Mouse (Mus musculus) activated CD4-positive, CD25-positive, alpha-beta regulatory T cell, adult 4 months (primary cell): ENCODE results near the gene Kcnk2. TPM values are rescaled to one million over a fixed set of nuclear protein-coding genes. Genes with fewer than 3 reads are reported as not detected.

ENCODE experiments used
- ATAC-seq: one replicate; pipeline ENCODE4 v1.8.0; 2017
- polyA plus RNA-seq, 2 experiments: library from polyadenylated mRNA; unstranded; fragments of 100-300 nt; shearing (Covaris generic); gene quantifications; one replicate each; pipeline ENCODE4 v1.2.1; 2017

The Kcnk2 gene
- polyA plus RNA-seq, 2 experiments from 2014 or later: 0.52 TPM; not detected in 1

DNA sequence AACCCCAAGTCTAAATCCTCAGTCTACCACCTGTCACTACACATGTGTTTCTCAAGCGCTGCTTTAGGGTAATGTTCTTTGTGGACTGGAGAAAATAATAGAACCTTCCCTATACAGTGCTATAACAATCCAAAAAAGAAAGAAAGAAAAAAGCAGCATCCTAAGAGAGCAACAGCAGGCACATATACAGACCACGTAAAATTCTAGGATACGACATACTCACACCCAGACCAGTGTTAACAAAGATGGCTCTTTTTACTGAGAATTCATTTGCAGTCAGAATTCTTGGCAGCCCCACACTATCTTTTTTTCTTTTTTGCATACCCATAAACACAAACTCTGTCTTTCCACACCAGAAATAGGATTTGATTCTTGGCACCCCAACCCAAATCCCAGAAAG lies 187.6 kb downstream of the Kcnk2 start:
- ATAC-seq: no peak

- no peak for ATAC-seq
These were observed 192.4 kb downstream of the Kcnk2 start for GRCm38 (mm10) chr1:189209715-189210108.

- no peak for ATAC-seq
These were observed 192.9 kb downstream of the Kcnk2 start for GRCm38 (mm10) chr1:189209029-189209714.

DNA sequence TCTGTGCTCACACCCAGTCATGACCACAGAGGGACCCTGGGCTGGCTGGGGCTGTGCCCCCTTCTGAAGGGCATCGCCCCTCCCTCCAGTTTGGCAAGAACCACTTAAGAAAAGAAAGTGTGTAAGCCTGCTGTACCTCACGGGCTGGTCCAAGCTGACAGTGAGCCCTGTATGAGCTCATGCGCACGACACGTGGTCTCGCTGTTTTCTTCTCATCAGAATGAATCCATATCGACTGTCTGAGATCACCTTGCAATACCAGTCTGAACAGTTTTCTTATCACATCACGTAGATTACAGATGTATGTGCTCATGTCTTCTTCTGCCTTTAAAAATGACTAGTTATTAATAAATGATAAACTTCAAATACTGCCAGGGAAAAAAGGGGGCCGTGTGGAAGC lies 193.5 kb downstream of the Kcnk2 start:
- no peak for ATAC-seq

DNA sequence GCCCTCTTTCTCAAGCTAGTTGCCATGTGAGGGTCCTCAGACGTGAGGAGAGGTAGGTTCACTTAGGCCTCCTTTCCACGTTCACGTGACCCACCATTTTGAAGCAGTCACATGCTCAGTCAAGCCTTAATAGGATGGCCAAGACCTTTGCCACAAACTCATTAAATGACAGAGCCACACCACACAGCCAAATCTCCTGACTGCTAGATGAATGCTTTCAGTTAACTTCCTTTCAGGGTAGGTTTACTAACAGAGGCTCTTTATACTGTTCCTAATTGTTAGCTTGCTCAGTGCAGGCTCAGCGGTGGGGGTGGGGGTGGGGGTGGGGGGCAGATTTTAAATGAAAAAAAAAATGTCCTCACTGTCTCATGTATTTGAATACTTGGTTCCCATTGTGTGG lies 206.3 kb downstream of the Kcnk2 start:
- ATAC-seq: no peak

DNA sequence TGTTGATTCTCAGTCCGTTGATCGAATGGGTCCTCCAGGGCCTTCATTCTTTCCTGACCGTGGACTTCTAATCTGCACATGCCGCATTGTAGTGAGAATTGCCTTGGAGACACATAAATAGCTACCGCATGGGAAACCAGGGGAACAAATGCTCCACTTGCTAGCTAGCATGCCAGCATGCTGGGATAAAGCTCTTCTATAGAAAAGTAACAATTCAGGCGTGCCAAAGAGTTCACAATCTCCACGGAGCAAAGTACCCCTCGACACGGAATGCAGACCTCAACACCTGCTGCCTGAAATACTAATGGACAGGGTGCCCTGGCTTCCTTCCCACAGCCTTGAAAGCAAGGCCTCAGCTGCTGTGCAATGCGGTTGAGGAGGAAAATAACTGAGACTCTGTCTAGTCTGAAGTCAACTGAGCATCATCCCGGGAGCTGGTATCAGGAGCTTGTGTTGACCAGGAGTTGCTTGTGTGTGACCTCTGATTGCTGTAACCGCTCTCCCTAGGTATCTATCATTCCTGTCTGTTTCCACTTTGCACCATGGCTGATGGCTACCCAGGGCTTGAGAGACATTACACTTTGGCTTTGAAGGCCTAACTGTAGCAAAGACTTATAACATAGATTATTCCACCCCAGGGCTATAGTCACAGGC lies 214.2 kb downstream of the Kcnk2 start:
- no peak for ATAC-seq

- no peak for ATAC-seq
These were observed 216.8 kb downstream of the Kcnk2 start for GRCm38 (mm10) chr1:189185206-189185750.

DNA sequence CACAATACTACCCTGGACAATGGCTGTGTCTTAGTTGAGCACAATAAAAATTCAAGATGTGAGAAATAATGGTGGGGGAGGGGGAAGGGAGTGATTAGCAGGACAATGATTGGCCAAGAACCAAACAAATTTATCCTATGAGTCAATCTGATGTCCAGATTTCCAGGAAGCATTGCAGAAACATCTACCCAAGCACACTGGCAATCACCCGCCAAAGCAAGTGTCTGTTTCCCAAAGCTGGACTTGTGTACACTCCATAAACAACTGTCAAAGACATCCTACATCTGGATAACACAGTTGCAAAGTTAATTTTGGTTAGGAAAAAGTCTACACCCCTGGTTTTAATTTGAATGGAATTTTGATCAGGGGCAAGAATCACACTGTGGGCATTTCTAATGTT lies 224.3 kb downstream of the Kcnk2 start:
- ATAC-seq: no peak

DNA sequence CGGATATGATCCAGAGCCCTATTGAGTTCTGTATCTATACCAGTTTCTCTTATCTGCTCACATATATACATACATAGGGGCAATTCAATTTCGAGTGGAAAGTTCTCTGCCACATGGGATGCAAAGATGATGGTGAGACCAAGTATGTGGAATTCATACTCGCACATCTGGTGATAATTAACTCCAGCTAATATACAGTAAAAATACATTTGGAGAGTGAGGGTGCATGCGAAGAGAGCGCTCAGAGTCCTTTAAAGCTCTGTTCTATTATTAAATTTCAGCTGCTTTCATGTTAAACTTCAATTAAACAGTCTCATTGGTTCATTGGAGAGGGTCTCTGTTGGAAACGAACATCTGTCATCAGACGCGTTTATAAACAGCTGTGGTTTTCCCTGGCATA lies 228.6 kb downstream of the Kcnk2 start:
- no peak for ATAC-seq

- ATAC-seq: no peak
These were observed 230.9 kb downstream of the Kcnk2 start for GRCm38 (mm10) chr1:189171138-189171537.

DNA sequence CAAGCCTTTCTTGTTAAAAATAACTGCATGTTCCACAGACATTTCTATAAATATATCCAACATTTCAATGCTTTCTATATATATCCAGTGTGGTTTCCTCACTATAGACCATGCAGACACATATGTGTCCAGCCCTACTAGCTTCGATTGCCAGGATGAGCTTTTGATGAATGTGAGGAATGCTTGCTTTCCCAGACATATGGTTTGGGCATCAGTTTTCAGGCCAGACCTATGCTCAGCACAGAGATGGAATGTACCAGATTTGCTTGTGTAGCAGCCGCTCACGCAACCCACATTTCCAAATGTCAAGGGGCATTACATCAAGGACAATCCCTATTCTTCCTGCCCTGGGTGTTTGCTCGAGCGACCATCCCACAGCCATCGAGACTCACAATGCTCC lies 236.3 kb downstream of the Kcnk2 start:
- ATAC-seq: no peak

GRCm38 (mm10) chr1:189165141-189165540 lies 236.9 kb downstream of the Kcnk2 start:
- no peak for ATAC-seq

DNA sequence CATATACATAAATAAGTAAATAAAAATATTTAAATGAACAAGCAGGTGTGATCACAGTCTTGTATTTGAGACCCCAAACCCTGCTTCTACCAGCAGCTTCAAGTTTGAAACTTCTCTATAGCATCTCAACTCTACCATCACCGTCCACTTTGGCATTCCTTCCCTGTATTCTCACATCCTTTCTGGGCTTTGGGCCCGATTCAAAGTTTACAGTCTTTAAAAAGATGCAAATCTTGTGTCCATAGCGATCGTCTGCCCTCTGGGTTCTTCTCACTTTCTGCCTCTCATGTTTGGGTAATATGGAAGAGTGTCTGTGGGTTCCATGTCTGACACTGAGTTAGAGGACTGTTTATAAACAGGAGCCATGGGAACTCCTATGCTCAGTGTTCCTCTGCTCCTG lies 237.4 kb downstream of the Kcnk2 start:
- ATAC-seq: no peak

DNA sequence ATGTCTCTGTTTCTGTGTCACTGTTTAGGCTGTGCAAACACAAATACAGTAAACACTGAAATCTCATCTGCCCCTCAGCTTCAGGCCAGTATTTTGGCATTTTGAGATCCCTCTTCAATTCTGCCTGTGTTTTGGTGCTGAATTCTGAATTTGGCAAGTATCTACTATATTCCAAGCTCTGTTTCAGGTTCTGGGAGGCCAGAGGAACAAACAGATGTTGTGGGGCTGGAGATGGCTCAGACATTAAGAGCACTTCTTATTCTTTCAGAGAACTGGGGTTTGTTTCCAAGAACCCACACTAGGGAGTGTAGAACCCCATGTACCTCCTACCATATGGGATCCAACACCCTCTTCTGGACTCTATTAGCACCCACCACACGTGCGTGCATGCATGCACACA lies 237.8 kb downstream of the Kcnk2 start:
- no peak for ATAC-seq
